11 mouse cellular contexts compared by ENCODE assay signal in genomic region chr19:43890487-43890886, GRCm38 (mm10). TPM values are rescaled to one million over a fixed set of nuclear protein-coding genes. Genes with fewer than 3 reads are reported as not detected.
DNase-seq lines count a peak whose midpoint lies in the region; ATAC-seq and TF ChIP-seq lines count a peak whose summit lies in the region.
"Had no signal": no experiment of that assay in that cellular context is flagged by ENCODE, and none has a peak within 500 bp of the region (broad histone marks: within the 10 kb centered on the region; RNA-seq: fewer than 3 reads in every experiment).

No protein-coding gene starts in this region.

- peak overlapping the region; percentile 26; the same call in 1 of the 2 replicates for H3K4me2 ChIP-seq in liver, embryonic 11.5 days
- H3K4me2 ChIP-seq in forebrain, embryonic 12.5 days, result no peak overlapping the region

- peak overlapping the region; percentile 77 for H3K4me3 ChIP-seq in E14TG2a.4 (replicated peaks; ENCODE audit: low read length)
- no peak overlapping the region for H3K4me3 ChIP-seq in liver, embryonic 11.5 days (ENCODE audit: low read depth, low read length)
- H3K4me3 ChIP-seq in forebrain, embryonic 12.5 days (replicated peaks), result no peak overlapping the region
- H3K4me3 ChIP-seq in layer of hippocampus, adult 2 months, result no peak overlapping the region

- H3K9ac ChIP-seq in liver, embryonic 11.5 days (ENCODE audit: low read depth, low read length), result 0 out of 2 replicates have a peak overlapping the region, but pooled peaks have one; percentile 9
- no peak overlapping the region for H3K9ac ChIP-seq in forebrain, embryonic 12.5 days

- intact Hi-C loops in gastrocnemius, postnatal 36 days (cut with DNase I), result no loop called here

- H3K36me3 ChIP-seq in E14TG2a.4 (ENCODE audit: insufficient read depth, low read length), result 0 out of 2 replicates have a peak, but pooled peaks cover 5% of the 10 kb centered on the region
- no peaks in the 10 kb centered on the region for H3K36me3 ChIP-seq in liver, embryonic 11.5 days (ENCODE audit: control insufficient read depth, insufficient read depth, low read length)
- no peaks in the 10 kb centered on the region for H3K36me3 ChIP-seq in forebrain, embryonic 12.5 days (replicated peaks)

- peak; percentile 61 for DNase-seq in ZHBTc4 (ENCODE audit: low read depth, low spot score)
- DNase-seq in kidney, adult 9 months, result peak; percentile 90
- DNase-seq in liver, embryonic 11.5 days (ENCODE audit: low spot score), result no peak
- no peak for DNase-seq in gastrocnemius, postnatal 36 days
- DNase-seq in B cell, adult 2 months, result no peak
- DNase-seq in layer of hippocampus, adult 2 months (ENCODE audit: low spot score in 2 of 2), result no peak
- DNase-seq: adrenal gland, postnatal 25 days; cerebellum, adult 9-10 months had no signal

- WGBS in liver, embryonic 11.5 days, result 56% methylated on average over 5 of the region's 5 CpGs
- 71% methylated on average over 5 of the region's 5 CpGs for WGBS in forebrain, embryonic 12.5 days

- ATAC-seq in liver, embryonic 11.5 days (replicated peaks; ENCODE audit: low FRiP score), result no peak
- no peak for ATAC-seq in forebrain, embryonic 12.5 days (ENCODE audit: low FRiP score)
- ATAC-seq: forebrain, embryonic 14.5 days had no signal

- H3K9me3 ChIP-seq in E14TG2a.4 (ENCODE audit: low read length), result no peaks in the 10 kb centered on the region
- no peaks in the 10 kb centered on the region for H3K9me3 ChIP-seq in liver, embryonic 11.5 days (ENCODE audit: control insufficient read depth, low read length)
- no peaks in the 10 kb centered on the region for H3K9me3 ChIP-seq in forebrain, embryonic 12.5 days

- H3K4me1 ChIP-seq in E14TG2a.4 (replicated peaks; ENCODE audit: low read depth, low read length), result peaks cover 90% of the 10 kb centered on the region
- peaks cover 6% of the 10 kb centered on the region; the same call in 1 of the 2 replicates for H3K4me1 ChIP-seq in liver, embryonic 11.5 days (replicated peaks; ENCODE audit: control insufficient read depth, insufficient read depth, low read length)
- H3K4me1 ChIP-seq in forebrain, embryonic 12.5 days, result no peaks in the 10 kb centered on the region

- no peak for TF ChIP-seq CTCF in E14TG2a.4 (conservative IDR thresholded peaks at IDR 0.05; ENCODE audit: low read length)
- no peak for TF ChIP-seq CTCF in layer of hippocampus, adult 2 months (conservative IDR thresholded peaks at IDR 0.05)

- H3K27ac ChIP-seq in liver, embryonic 11.5 days (ENCODE audit: low read depth, low read length), result no peak overlapping the region
- H3K27ac ChIP-seq in forebrain, embryonic 12.5 days, result no peak overlapping the region
- no peak overlapping the region for H3K27ac ChIP-seq in layer of hippocampus, adult 2 months

- no peaks in the 10 kb centered on the region for H3K27me3 ChIP-seq in E14TG2a.4 (ENCODE audit: insufficient read depth, low read length)
- no peaks in the 10 kb centered on the region for H3K27me3 ChIP-seq in liver, embryonic 11.5 days (replicated peaks; ENCODE audit: control insufficient read depth, insufficient read depth, low read length)
- H3K27me3 ChIP-seq in forebrain, embryonic 12.5 days, result no peaks in the 10 kb centered on the region

RNA-seq across cellular contexts. Expression of gene Dnmbp, which starts 49.5 kb away (rescaled TPM):
- polyA plus RNA-seq in liver, embryonic 11.5 days (2014; fragmentation: Nextera tagmentation; extraction: Ambion mirVana), result 7.5 and 8.7 TPM in 2 replicates
- 1 to 10 TPM; 8.3 to 9.7 TPM for total RNA-seq in gastrocnemius, postnatal 36 days (2021)
- 16.9 and 19.1 TPM in 2 replicates for polyA plus RNA-seq in forebrain, embryonic 12.5 days (2016; fragmentation: Nextera tagmentation; extraction: Ambion mirVana)
- total RNA-seq in layer of hippocampus, adult 2 months (2021), result 1 to 10 TPM; 9.2 to 9.3 TPM

Comparison
In these comparisons a context has a peak if more than half of its experiments do, and no peak if none do; other contexts are left out.
1. DNase-seq: peak in ZHBTc4 (single experiment) and kidney, adult 9 months (single experiment); none in liver, embryonic 11.5 days (single experiment), gastrocnemius, postnatal 36 days (0 of 2), B cell, adult 2 months (0 of 2) and layer of hippocampus, adult 2 months (0 of 2).